8 mouse cellular contexts compared by ENCODE assay signal in genomic region chr8:45409702-45410101, GRCm38 (mm10). TPM values are rescaled to one million over a fixed set of nuclear protein-coding genes. Genes with fewer than 3 reads are reported as not detected.
DNase-seq lines count a peak whose midpoint lies in the region; ATAC-seq and TF ChIP-seq lines count a peak whose summit lies in the region.

No protein-coding gene starts in this region.

- H3K36me3 ChIP-seq in forebrain, embryonic 10.5 days (replicated peaks) = no peaks in the 10 kb centered on the region
- no peaks in the 10 kb centered on the region for H3K36me3 ChIP-seq in intestine, postnatal 0 days (ENCODE audit: control insufficient read depth, insufficient read depth)
- no peaks in the 10 kb centered on the region for H3K36me3 ChIP-seq in neural tube, embryonic 14.5 days (ENCODE audit: control insufficient read depth, insufficient read depth, low read length)

- H3K27ac ChIP-seq in forebrain, embryonic 10.5 days = peak overlapping the region; percentile 79
- no peak overlapping the region for H3K27ac ChIP-seq in intestine, postnatal 0 days (ENCODE audit: low read depth, low read length)
- no peak overlapping the region for H3K27ac ChIP-seq in neural tube, embryonic 14.5 days (ENCODE audit: low read depth, low read length)

- 18% methylated on average over 4 of the region's 4 CpGs for WGBS in lung, adult 2 months
- 51% methylated on average over 4 of the region's 4 CpGs for WGBS in forebrain, embryonic 10.5 days
- WGBS in intestine, postnatal 0 days = 52% methylated on average over 4 of the region's 4 CpGs
- WGBS in neural tube, embryonic 14.5 days = 58% methylated on average over 4 of the region's 4 CpGs

- H3K9ac ChIP-seq in intestine, postnatal 0 days (ENCODE audit: low read depth, low read length) = no peak overlapping the region; the same call in 1 of the 2 replicates
- no peak overlapping the region for H3K9ac ChIP-seq in neural tube, embryonic 14.5 days (replicated peaks; ENCODE audit: low read depth, low read length)

- peak; percentile 12; the same call in 1 of the 2 replicates for ATAC-seq in intestine, postnatal 0 days
- ATAC-seq in neural tube, embryonic 14.5 days (ENCODE audit: low read depth) = no peak

- H3K4me3 ChIP-seq in lung, adult 2 months (replicated peaks; ENCODE audit: extremely low read depth, low read depth, low read length) = peak overlapping the region; percentile 96
- H3K4me3 ChIP-seq in forebrain, embryonic 10.5 days = peak overlapping the region; percentile 51
- peak overlapping the region; percentile 52 for H3K4me3 ChIP-seq in intestine, postnatal 0 days (ENCODE audit: low read depth, low read length)
- H3K4me3 ChIP-seq in neural tube, embryonic 14.5 days (ENCODE audit: low read depth, low read length) = no peak overlapping the region

- no peaks in the 10 kb centered on the region for H3K27me3 ChIP-seq in forebrain, embryonic 10.5 days (ENCODE audit: poor library complexity, severe bottlenecking)
- H3K27me3 ChIP-seq in intestine, postnatal 0 days (replicated peaks; ENCODE audit: control insufficient read depth, insufficient read depth, low read length) = no peaks in the 10 kb centered on the region
- H3K27me3 ChIP-seq in neural tube, embryonic 14.5 days (ENCODE audit: control insufficient read depth, insufficient read depth, low read length) = no peaks in the 10 kb centered on the region

- no peak for DNase-seq in lung, adult 2 months
- no peak for DNase-seq in lung, postnatal 4 days
- DNase-seq in forebrain, embryonic 10.5 days (ENCODE audit: extremely low spot score, low spot score) = no peak
- DNase-seq in retina, embryonic 14.5 days (ENCODE audit: low spot score) = no peak
- no peak for DNase-seq in cerebellum, postnatal 25 days
- no peak for DNase-seq in gastrocnemius, postnatal 25 days

- peaks cover 8% of the 10 kb centered on the region; the same call in 1 of the 2 replicates for H3K4me1 ChIP-seq in lung, adult 2 months (ENCODE audit: control insufficient read depth, insufficient read depth, low read length)
- peaks cover 15% of the 10 kb centered on the region for H3K4me1 ChIP-seq in forebrain, embryonic 10.5 days
- H3K4me1 ChIP-seq in intestine, postnatal 0 days (replicated peaks; ENCODE audit: control insufficient read depth, insufficient read depth, low read length) = no peaks in the 10 kb centered on the region
- H3K4me1 ChIP-seq in neural tube, embryonic 14.5 days (ENCODE audit: control insufficient read depth, insufficient read depth, low read length) = no peaks in the 10 kb centered on the region

- no peaks in the 10 kb centered on the region for H3K9me3 ChIP-seq in forebrain, embryonic 10.5 days
- no peaks in the 10 kb centered on the region for H3K9me3 ChIP-seq in intestine, postnatal 0 days (ENCODE audit: control insufficient read depth)
- H3K9me3 ChIP-seq in neural tube, embryonic 14.5 days (ENCODE audit: control insufficient read depth, low read length) = no peaks in the 10 kb centered on the region

- no peak for TF ChIP-seq CTCF in lung, adult 2 months (IDR thresholded peaks at IDR 0.05; ENCODE audit: insufficient read depth, low read length)
- no peak for TF ChIP-seq CTCF in intestine, postnatal 0 days (IDR thresholded peaks at IDR 0.05; ENCODE audit: low read depth)

- TF ChIP-seq POLR2A in lung, adult 2 months (IDR thresholded peaks at IDR 0.05; ENCODE audit: borderline replicate concordance, extremely low read depth, low read depth, low read length) = no peak

- H3K4me2 ChIP-seq in intestine, postnatal 0 days (replicated peaks; ENCODE audit: low read depth) = peak overlapping the region; percentile 67
- H3K4me2 ChIP-seq in neural tube, embryonic 14.5 days (ENCODE audit: low read depth, low read length) = peak overlapping the region; percentile 46

RNA-seq across cellular contexts. Expression of gene Tlr3, which starts 1.2 kb away (rescaled TPM):
- polyA plus RNA-seq in lung, adult 2 months (2012; rRNA removed) = 5.3 and 6.8 TPM in 2 replicates
- 0.97 and 1.3 TPM in 2 replicates for polyA plus RNA-seq in forebrain, embryonic 10.5 days (2016; fragmentation: Nextera tagmentation; extraction: Ambion mirVana)
- polyA plus RNA-seq in intestine, postnatal 0 days (2015; fragmentation: Nextera tagmentation; extraction: Ambion mirVana) = 0.93 and 1.8 TPM in 2 replicates
- 0.75 and 0.89 TPM in 2 replicates for polyA plus RNA-seq in neural tube, embryonic 14.5 days (2014; fragmentation: Nextera tagmentation; extraction: Ambion mirVana)
- 1 to 10 TPM; 1.0 to 1.2 TPM for total RNA-seq in gastrocnemius, postnatal 25 days (2021)

RNA-seq across cellular contexts. Expression of gene Fam149a, which starts 27.6 kb away (rescaled TPM):
- 10.7 and 10.9 TPM in 2 replicates for polyA plus RNA-seq in lung, adult 2 months (2012; rRNA removed)
- polyA plus RNA-seq in forebrain, embryonic 10.5 days (2016; fragmentation: Nextera tagmentation; extraction: Ambion mirVana) = 9.6 and 9.7 TPM in 2 replicates
- 3.1 and 3.5 TPM in 2 replicates for polyA plus RNA-seq in intestine, postnatal 0 days (2015; fragmentation: Nextera tagmentation; extraction: Ambion mirVana)
- polyA plus RNA-seq in neural tube, embryonic 14.5 days (2014; fragmentation: Nextera tagmentation; extraction: Ambion mirVana) = 10.0 and 11.1 TPM in 2 replicates
- 1 to 10 TPM; 2.6 to 3.1 TPM for total RNA-seq in gastrocnemius, postnatal 25 days (2021)
